Mouse (Mus musculus): ENCODE results near the gene Nup85.

GRCm38 (mm10) chr11:115535401-115536037, 28.7 kb upstream of the Nup85 start:
- TF ChIP-seq POLR2A (IDR thresholded peaks at IDR 0.05; ENCODE audit: borderline replicate concordance, insufficient read depth, low read length): no peak
- TF ChIP-seq CTCF (IDR thresholded peaks at IDR 0.05; ENCODE audit: borderline replicate concordance, insufficient read depth, low read depth, low read length): no peak

All from cerebellum, adult 2 months (tissue).